Mouse (Mus musculus) CH12.LX (cell line): ENCODE data around the gene Nfix.

Experiments used
- CTCF ChIP-seq, 2 experiments: IDR thresholded peaks in 1 of 2; conservative IDR thresholded peaks in 1 of 2; 2 replicates each; pipeline ENCODE4 v1.5.1; 2011 to 2012; ENCODE audit warnings: low read depth in 2 of 2, low read length in 2 of 2, improper control_type of control experiment in 1 of 2, inconsistent platforms in 1 of 2, mild to moderate bottlenecking in 1 of 2, moderate library complexity in 1 of 2
- ELF1 ChIP-seq: IDR thresholded peaks from 2 replicates; pipeline ENCODE4 v1.6.1; 2014; ENCODE audit warnings: low read depth, mild to moderate bottlenecking, inconsistent platforms, low read length, improper control_type of control experiment
- EP300 ChIP-seq: IDR thresholded peaks from 2 replicates; pipeline ENCODE4 v1.6.1; 2011; ENCODE audit warnings: low read length, improper control_type of control experiment
- ETS1 ChIP-seq: conservative IDR thresholded peaks from 2 replicates; pipeline ENCODE4 v1.6.1; 2012; ENCODE audit warnings: low read depth, mild to moderate bottlenecking, inconsistent platforms, low read length, improper control_type of control experiment, moderate library complexity
- GABPA ChIP-seq: IDR thresholded peaks from 2 replicates; pipeline ENCODE4 v1.6.1; 2012; ENCODE audit warnings: low read depth, low read length, improper control_type of control experiment, inconsistent platforms; ENCODE audit not compliant: insufficient replicate concordance
- HCFC1 ChIP-seq: IDR thresholded peaks from 2 replicates; pipeline ENCODE4 v1.6.1; 2012; ENCODE audit warnings: low read depth, mild to moderate bottlenecking, inconsistent platforms, low read length, improper control_type of control experiment
- KAT2A ChIP-seq: IDR thresholded peaks from 2 replicates; pipeline ENCODE4 v1.6.1; 2012; ENCODE audit warnings: low read length, improper control_type of control experiment, inconsistent platforms; ENCODE audit not compliant: insufficient replicate concordance
- MAZ ChIP-seq: IDR thresholded peaks from 2 replicates; pipeline ENCODE4 v1.6.1; 2012; ENCODE audit warnings: low read depth, mild to moderate bottlenecking, inconsistent platforms, low read length, improper control_type of control experiment, moderate library complexity
- POLR2A ChIP-seq: IDR thresholded peaks from 2 replicates; pipeline ENCODE4 v1.6.1; 2011; ENCODE audit warnings: low read depth, mild to moderate bottlenecking, improper control_type of control experiment, low read length
- RCOR1 ChIP-seq: conservative IDR thresholded peaks from 2 replicates; pipeline ENCODE4 v1.6.1; 2012; ENCODE audit warnings: low read depth, mild to moderate bottlenecking, inconsistent platforms, low read length, improper control_type of control experiment
- SMC3 ChIP-seq: IDR thresholded peaks from 2 replicates; pipeline ENCODE4 v1.6.1; 2011; ENCODE audit warnings: low read depth, low read length, improper control_type of control experiment
- TBP ChIP-seq: conservative IDR thresholded peaks from 2 replicates; pipeline ENCODE4 v1.6.1; 2011; ENCODE audit warnings: low read depth, low read length, improper control_type of control experiment
- USF1 ChIP-seq: IDR thresholded peaks from 2 replicates; pipeline ENCODE4 v1.6.1; 2014; ENCODE audit warnings: low read depth, mild to moderate bottlenecking, inconsistent platforms, low read length, improper control_type of control experiment

DNA sequence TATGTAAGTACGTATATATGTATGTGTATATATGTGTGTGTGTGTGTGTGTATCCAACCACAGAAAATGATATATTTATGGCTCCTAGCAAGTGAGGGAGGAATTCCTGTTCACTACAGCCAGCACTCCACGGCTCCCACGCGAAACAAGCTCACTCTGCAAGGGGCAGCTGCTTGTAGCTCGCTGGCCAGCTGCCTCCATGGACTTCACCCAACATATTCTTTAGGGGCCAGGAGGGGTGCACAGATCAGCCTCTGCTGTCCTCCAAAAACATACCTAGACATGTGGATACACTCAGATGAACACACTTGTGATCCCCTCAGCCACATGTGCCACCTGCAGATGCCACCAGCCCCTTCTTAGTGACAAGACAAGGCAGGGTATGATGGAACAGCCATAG is 67.6 kb downstream of the Nfix start:
- TF ChIP-seq KAT2A, result no peak
- no peak for TF ChIP-seq CTCF (conservative IDR thresholded peaks at IDR 0.05 in 1 of 2, IDR thresholded peaks at IDR 0.05 in 1 of 2; ENCODE audit: low read depth in 2 of 2, low read length in 2 of 2)
- TF ChIP-seq HCFC1, result no peak
- no peak for TF ChIP-seq EP300
- no peak for TF ChIP-seq USF1
- TF ChIP-seq POLR2A, result no peak
- TF ChIP-seq GABPA, result no peak
- TF ChIP-seq MAZ, result no peak
- TF ChIP-seq SMC3, result no peak
- no peak for TF ChIP-seq ETS1
- no peak for TF ChIP-seq ELF1
- TF ChIP-seq RCOR1, result no peak
- no peak for TF ChIP-seq TBP
